Mouse (Mus musculus) layer of hippocampus, postnatal 14 days (tissue): Measurements from ENCODE around the gene Gm10147. TPM values are rescaled to one million over a fixed set of nuclear protein-coding genes. Genes with fewer than 3 reads are reported as not detected.
"Not testable (repeated sequence)": the region's sequence is repeated elsewhere in the genome, so short reads cannot be mapped to it uniquely, and the experiment has no call there.

Source experiments
- DNase-seq, 2 experiments: peaks; one replicate each; pipeline ENCODE4 v3.0.0; 2021 to 2022; ENCODE audit warnings: low spot score in 2 of 2, mixed read lengths in 1 of 2
- long read RNA-seq, 2 experiments: library from polyadenylated mRNA; stranded (forward); transcript quantifications; one replicate each; pipeline ENCODE4 v2.0.0; 2021
- microRNA-seq, 2 experiments: library from miRNA; unstranded; fragments of <30 nt; microRNA quantifications; one replicate each; pipeline ENCODE4 v1.2.0; 2021
- total RNA-seq, 2 experiments: library from RNA; stranded (reverse); gene quantifications; 2 replicates each; pipeline ENCODE4 v1.2.3; 2021

Gm10147 gene
- not detected for total RNA-seq
- long read RNA-seq, experiment 1, result 0 reads
- long read RNA-seq, experiment 2, result 0 reads

DNA sequence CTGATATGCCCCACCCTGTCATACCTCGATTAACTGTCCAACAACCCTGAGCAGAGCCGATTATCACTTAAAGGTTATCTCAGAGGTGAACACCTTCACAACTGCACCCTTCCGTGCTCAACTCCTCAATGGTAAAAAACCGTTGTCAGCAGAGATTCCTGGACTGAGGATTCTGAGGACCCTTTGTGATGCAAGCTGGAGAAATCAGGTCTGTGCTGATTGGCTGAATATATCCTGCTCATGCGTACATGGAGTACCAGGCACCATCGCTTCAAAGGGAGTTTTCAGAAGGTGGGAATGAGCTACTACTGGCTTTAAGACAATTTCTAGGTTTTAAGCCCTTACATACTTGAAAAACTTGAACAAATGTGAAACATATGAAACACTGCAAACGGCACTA lies at the start of gene Gm10147:
Gene Gm10147, minus strand, starts transcription at position 101 of the 400 bp plus-strand sequence.
- DNase-seq, result not testable (repeated sequence)

Small RNA genes within 50 kb of the gene (microRNA-seq; reads per million reads assigned to microRNA genes)
- 0 reads per million in 2 experiments for gene Gm44499
